Mouse (Mus musculus) megakaryocyte, embryonic 14.5 days (primary cell): ENCODE measurements at regions not wholly inside any gene's neighbourhood (a gene's known extent, or its start where the extent isn't known, plus 50 kb on each side); places are given as distances from the start of the nearest gene placed in this dataset.

ENCODE experiments used
- FLI1 ChIP-seq: IDR thresholded peaks from 2 replicates; pipeline ENCODE4 v1.6.1; 2012; ENCODE audit warnings: low read length, inconsistent platforms, mixed read lengths
- GATA1 ChIP-seq: IDR thresholded peaks from 3 replicates; pipeline ENCODE4 v1.6.1; 2012; ENCODE audit warnings: mixed read lengths, low read length, inconsistent platforms, borderline replicate concordance

- no peak for TF ChIP-seq GATA1
- TF ChIP-seq FLI1 = no peak
These were observed 84.2 kb downstream of the 3110018I06Rik start for GRCm38 (mm10) chr12:107572586-107572985.
